Mouse (Mus musculus) cerebellum, adult 2 months (tissue): ENCODE data around the gene Opn3. TPM values are rescaled to one million over a fixed set of nuclear protein-coding genes. Genes with fewer than 3 reads are reported as not detected.

ENCODE experiments used
- DNase-seq, 2 experiments: peaks; one replicate each; pipeline ENCODE4 v3.0.0; 2021
- H3K27ac ChIP-seq: fragments of 200-500 bp; 2 replicates; pipeline ENCODE4 v1.5.1; 2012; ENCODE audit warnings: low read length, control low read depth, inconsistent platforms; ENCODE audit not compliant: insufficient read depth
- H3K27me3 ChIP-seq: fragments of 200-500 bp; 2 replicates; pipeline ENCODE4 v1.6.1; 2012; ENCODE audit warnings: inconsistent platforms, mild to moderate bottlenecking, low read length, moderate library complexity; ENCODE audit not compliant: control insufficient read depth, insufficient read depth
- H3K4me1 ChIP-seq: fragments of 200-500 bp; 2 replicates; pipeline ENCODE4 v1.6.1; 2011; ENCODE audit warnings: low read length; ENCODE audit not compliant: control insufficient read depth, insufficient read depth
- H3K4me3 ChIP-seq: fragments of 200-500 bp; replicated peaks from 2 replicates; pipeline ENCODE3; 2011; ENCODE audit warnings: mild to moderate bottlenecking, low read depth, low read length, control low read depth; ENCODE audit not compliant: insufficient read depth
- CTCF ChIP-seq: fragments of 200-500 bp; IDR thresholded peaks from 2 replicates; pipeline ENCODE4 v1.5.1; 2011; ENCODE audit warnings: low read depth, mild to moderate bottlenecking, control low read depth, low read length, moderate library complexity, borderline replicate concordance; ENCODE audit not compliant: insufficient read depth
- POLR2A ChIP-seq: fragments of 200-500 bp; IDR thresholded peaks from 2 replicates; pipeline ENCODE4 v1.6.1; 2011; ENCODE audit warnings: low read length, control low read depth, borderline replicate concordance; ENCODE audit not compliant: insufficient read depth
- WGBS: fragments of 180-500 bp; shearing (Covaris S2); methylation state at CpG from one replicate; pipeline ENCODE4 v1.1.7; 2018; 5-methylcytosine and 5-hydroxymethylcytosine counted together
- polyA plus RNA-seq: library from polyadenylated mRNA; depleted of rRNA; stranded (reverse); fragments of >200 nt; gene quantifications from 2 replicates; pipeline ENCODE4 v1.2.3, GENCODE M21; 2012

Opn3 gene
- polyA plus RNA-seq, 1 experiment, result 6.7 TPM

DNA sequence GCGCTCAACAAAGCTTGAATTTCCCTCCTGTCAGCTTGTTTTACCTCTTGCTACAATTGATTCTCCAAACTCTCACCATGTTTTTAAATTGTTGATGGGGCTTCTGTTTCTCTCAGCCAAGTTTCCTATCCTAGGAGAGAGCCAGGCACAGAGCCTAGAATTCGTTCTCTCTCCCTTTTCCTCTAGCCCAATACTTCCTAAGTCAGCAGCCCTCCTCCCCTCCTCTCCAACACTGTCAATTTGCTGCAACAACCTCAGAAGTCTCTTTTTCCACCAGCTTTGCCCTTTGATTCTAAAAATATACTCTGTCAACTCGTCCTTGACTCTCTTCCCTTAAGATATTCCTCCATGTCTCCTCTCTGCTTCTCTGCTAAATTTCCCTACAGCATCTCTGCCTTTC, 6.8 kb upstream of the Opn3 start:
- TF ChIP-seq POLR2A (no peak), CTCF (no peak)
- no peak for DNase-seq
- no peaks in the 10 kb centered on the region for H3K27me3 ChIP-seq
- H3K4me3 ChIP-seq, result no peak overlapping the region
- WGBS, result 50% methylated on average over 3 of the region's 3 CpGs
- H3K4me1 ChIP-seq, result no peaks in the 10 kb centered on the region
- no peak overlapping the region for H3K27ac ChIP-seq

DNA sequence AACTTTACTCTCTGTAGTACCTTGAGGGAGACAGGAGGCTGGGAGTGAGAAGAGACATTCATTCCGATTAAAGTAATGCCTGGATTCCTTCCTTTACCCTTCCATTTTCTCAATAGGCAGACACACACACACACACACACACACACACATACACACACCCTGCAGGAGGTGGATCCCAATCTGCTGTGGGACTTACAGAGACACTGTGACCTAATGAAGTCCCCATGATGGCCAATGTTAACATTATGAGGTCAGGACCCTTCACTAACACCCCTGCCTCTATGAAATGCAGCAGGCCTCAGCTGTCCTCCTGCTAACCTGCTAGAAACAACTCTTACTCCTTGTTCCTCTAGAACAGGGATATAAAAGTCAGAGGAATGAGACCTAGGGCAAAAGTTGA, 5.7 kb upstream of the Opn3 start, which contains the start of gene Wdr64:
Gene Wdr64 (plus strand): TSS at position 301 of the 400 bp plus-strand sequence.
- WGBS, result 90% methylated on average over 1 of the region's 1 CpGs
- Histone ChIP-seq H3K4me3 (no peak within 1 kb of the TSS), H3K4me1 (no peaks in the 10 kb centered on the region), H3K27me3 (no peaks in the 10 kb centered on the region), H3K27ac (no peak within 1 kb of the TSS)
- TF ChIP-seq CTCF (no peak), POLR2A (no peak)
- DNase-seq, result no peak

DNA sequence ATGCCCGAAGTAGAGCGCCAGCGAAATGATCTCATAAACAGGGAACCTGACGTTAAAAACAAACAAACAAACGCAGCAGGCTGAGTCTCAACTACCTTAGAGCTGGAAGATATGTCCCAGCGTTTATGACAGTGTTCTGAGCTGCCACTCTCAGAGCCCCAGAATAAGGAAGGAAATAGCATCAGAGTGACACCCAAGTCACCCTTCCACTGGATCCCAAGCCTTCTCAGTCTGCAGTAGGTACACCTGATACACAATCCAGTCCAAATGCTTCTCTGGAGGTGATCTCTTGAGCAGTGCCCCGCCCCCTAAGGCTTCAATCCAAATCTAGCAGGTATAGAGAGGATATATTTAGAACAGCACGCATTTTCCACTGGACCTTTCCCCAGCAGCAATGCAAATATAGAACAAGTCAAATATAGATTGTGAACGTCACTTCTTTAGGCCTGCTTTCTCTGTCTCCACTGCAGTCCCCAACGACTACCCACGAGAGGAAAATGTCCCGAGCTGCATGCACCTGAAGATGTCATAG, 919 bp upstream of the Opn3 start:
- 30% methylated on average over 12 of the region's 12 CpGs for WGBS
- peak; percentile 31 to 40 for DNase-seq
- H3K27ac ChIP-seq, result no peak overlapping the region

DNA sequence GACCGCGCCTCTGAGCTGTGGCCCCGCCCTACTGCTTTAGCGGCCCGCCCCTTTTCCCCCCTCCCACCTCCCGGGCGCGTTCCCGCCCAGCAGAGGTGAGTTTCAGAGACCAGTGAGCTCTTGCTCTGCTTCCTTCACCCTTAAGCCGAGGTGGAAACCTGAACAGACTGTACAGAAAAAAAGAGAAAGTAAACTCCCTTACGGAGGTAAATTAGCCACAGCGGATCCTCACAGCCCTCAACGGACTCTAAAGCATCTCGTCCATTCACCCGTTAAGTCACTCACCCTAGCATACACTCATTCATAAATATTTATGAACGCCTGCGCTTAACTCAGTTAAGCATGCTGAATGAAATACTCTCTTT, 403 bp upstream of the Opn3 start:
- TF ChIP-seq CTCF (no peak), POLR2A (no peak)
- H3K27ac ChIP-seq, result no peak overlapping the region
- WGBS, result 1% methylated on average over 17 of the region's 17 CpGs

More for the DNA sequence above, 919 bp upstream of the Opn3 start:
- Histone ChIP-seq H3K27me3 (no peaks in the 10 kb centered on the region), H3K4me3 (no peak overlapping the region), H3K4me1 (no peaks in the 10 kb centered on the region)
- TF ChIP-seq CTCF (no peak), POLR2A (no peak)

DNA sequence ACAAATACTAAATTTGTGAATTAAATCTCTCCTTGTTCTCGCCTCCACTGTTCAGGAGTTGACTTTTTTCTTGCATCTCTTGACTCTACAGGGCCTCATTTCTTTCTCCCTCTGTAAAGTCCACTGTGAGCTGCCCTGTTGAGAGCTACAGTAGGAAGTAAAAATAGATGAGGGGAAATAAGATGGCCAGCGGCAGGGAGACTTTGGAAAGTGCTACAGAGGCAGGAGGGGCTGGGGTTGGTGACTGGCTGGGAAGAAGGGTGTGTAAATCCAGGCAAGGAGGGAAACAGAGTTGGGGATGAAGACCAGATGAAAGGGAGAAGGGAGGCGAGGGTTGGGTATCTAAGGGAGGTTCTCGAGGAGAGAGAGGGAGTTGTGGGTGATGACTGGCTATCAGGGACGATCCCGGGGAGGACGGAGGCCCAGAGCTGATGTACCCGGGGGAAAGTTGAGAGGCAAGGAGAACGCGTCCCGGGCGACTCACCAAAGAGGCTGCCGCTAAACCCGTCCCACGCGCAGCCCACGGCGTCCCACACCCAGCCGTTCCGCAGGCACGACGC, 810 bp downstream of the Opn3 start:
- Histone ChIP-seq H3K27me3 (no peaks in the 10 kb centered on the region), H3K4me1 (no peaks in the 10 kb centered on the region), H3K27ac (no peak overlapping the region), H3K4me3 (peak overlapping the region; percentile 77)
- WGBS, result 2% methylated on average over 22 of the region's 22 CpGs
- DNase-seq, result no peak
- TF ChIP-seq CTCF, result no peak
- no peak for TF ChIP-seq POLR2A

More for the DNA sequence above, 403 bp upstream of the Opn3 start:
- Histone ChIP-seq H3K27me3 (no peaks in the 10 kb centered on the region), H3K4me3 (peak overlapping the region; percentile 77), H3K4me1 (no peaks in the 10 kb centered on the region)
- no peak for DNase-seq

DNA sequence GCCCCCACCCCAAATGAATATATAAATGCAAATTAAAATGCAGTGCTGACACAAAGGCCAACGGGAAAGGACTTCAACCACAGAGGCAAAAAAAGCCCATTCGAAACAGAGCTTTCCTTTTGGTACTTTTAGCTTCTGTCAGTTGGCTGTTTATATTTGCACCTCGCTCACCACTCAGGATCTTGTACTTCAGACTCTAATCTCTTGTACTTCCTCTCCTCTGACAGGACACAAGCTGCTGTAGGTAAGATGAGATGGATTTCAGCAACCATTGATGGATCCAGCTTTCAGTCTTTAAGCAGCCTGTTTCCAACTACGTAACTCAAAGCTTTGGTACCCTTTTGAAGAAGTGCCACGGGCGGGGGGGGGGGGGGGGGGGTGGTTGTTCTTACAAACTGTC, 11.6 kb downstream of the Opn3 start:
- Histone ChIP-seq H3K4me1 (no peaks in the 10 kb centered on the region), H3K4me3 (no peak overlapping the region), H3K27me3 (no peaks in the 10 kb centered on the region), H3K27ac (no peak overlapping the region)
- no peak for DNase-seq
- no peak for TF ChIP-seq CTCF
- no peak for TF ChIP-seq POLR2A
- 85% methylated on average over 6 of the region's 6 CpGs for WGBS

DNA sequence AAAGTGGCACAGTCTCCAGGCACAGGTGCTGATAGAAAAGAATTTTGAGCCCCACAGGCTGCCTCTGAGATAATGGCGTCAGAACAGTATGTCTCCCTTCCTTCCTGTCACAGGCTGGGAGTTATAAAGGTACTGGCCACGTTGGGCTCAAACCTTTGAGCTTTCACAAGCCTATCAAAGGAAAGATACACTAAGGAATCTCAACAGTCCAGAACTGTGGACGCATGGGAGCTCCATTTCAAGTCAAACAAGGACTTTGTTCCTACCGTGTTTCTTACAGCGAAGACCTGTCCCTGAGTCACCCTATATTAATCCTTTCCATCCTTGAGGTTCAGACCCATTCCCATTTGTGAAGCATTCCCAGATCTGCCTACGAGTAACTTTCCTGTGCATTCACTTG, 15.1 kb downstream of the Opn3 start:
- WGBS, result 89% methylated on average over 6 of the region's 6 CpGs
- H3K27me3 ChIP-seq, result no peaks in the 10 kb centered on the region
- no peak overlapping the region for H3K27ac ChIP-seq
- no peaks in the 10 kb centered on the region for H3K4me1 ChIP-seq
- no peak for TF ChIP-seq POLR2A
- TF ChIP-seq CTCF, result no peak
- no peak overlapping the region for H3K4me3 ChIP-seq
- DNase-seq, result no peak

DNA sequence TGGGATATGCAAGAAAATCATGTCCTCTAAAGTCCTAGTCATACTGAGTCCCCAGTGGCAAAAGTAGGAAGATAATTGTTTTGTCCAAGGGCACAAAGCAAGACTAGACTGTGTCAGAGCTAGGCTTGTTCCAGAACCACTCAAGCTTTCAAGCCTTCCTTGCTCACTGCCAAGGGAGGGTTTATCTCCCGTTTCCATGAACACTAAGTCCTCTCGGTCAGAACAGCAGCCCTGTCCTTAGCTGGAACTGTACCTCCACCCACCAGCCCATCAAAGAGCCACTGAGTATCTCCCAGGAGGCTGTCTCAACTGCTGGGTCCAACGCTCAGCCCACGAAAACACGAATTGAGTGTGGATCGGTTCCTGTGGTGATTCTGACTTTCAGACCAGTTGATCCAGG, 17.5 kb downstream of the Opn3 start:
- no peak for TF ChIP-seq POLR2A
- TF ChIP-seq CTCF, result no peak
- no peak for DNase-seq
- H3K4me1 ChIP-seq, result no peaks in the 10 kb centered on the region
- no peak overlapping the region for H3K4me3 ChIP-seq
- H3K27ac ChIP-seq, result no peak overlapping the region
- 58% methylated on average over 6 of the region's 6 CpGs for WGBS
- H3K27me3 ChIP-seq, result no peaks in the 10 kb centered on the region

DNA sequence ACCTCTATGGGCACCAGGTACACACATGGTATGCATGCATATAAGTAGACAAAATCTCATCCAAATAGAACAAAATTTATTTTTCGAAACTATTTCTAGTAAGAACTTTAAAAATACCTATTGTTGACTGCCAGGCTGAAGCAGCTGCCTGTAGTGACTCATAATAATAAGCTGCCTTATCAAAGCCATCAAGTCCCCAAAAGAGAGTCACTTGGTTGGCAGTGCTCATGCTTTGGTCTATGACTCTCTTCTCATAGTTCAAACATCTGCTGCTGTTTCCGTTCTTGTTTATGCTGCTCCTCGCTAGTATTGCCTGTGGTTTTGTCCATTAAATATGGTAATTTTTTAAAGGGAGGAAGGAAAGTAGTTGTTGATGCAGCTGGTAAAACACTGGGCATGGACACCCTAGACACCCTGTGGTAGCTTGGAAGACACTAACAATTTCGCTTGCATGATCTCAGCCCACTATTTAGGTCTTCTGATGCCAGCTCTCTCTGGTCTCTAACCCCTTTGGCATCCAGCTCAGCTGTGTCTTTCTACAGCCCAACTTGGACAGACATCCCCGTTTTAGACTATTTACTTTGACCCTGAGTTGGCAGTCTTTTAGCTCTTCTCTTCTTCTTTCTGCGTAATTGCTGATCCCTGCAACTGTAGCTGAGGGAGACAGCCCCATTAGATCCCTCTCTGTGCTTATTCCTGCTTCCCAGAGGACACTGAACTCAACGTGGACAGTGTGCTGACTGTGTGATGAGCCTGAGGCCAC, 18.8 kb downstream of the Opn3 start:
- TF ChIP-seq CTCF (no peak), POLR2A (no peak)

More for the DNA sequence above, 18.8 kb downstream of the Opn3 start:
- H3K4me1 ChIP-seq, result no peaks in the 10 kb centered on the region
- 37% methylated on average over 7 of the region's 7 CpGs for WGBS
- no peak overlapping the region for H3K27ac ChIP-seq
- no peak for DNase-seq
- H3K27me3 ChIP-seq, result no peaks in the 10 kb centered on the region
- H3K4me3 ChIP-seq, result no peak overlapping the region
